Mouse (Mus musculus) hindbrain, postnatal 0 days (tissue): ENCODE measurements at regions not wholly inside any gene's neighbourhood (a gene's known extent, or its start where the extent isn't known, plus 50 kb on each side); places are given as distances from the start of the nearest gene placed in this dataset.

ENCODE experiments used
- ATAC-seq: fragments of 200-750 bp; cut with Nextera tagmentation; 2 replicates; pipeline ENCODE4 v1.8.0; 2017; ENCODE audit warnings: mild to moderate bottlenecking, moderate TSS enrichment, moderate library complexity
- DNase-seq: peaks from one replicate; pipeline ENCODE4 v3.0.0-alpha.2; 2015; ENCODE audit warnings: low spot score
- H3K27ac ChIP-seq: fragments of 300-500 bp; sonication (generic); 2 replicates; pipeline ENCODE4 v1.5.1; 2014; ENCODE audit warnings: mild to moderate bottlenecking
- H3K27me3 ChIP-seq: fragments of 300-500 bp; sonication (generic); 2 replicates; pipeline ENCODE4 v1.6.1; 2014; ENCODE audit warnings: low read length, mixed read lengths; ENCODE audit not compliant: insufficient read depth
- H3K36me3 ChIP-seq: fragments of 300-500 bp; sonication (generic); 2 replicates; pipeline ENCODE4 v1.6.1; 2014; ENCODE audit warnings: low read length, mixed read lengths; ENCODE audit not compliant: insufficient read depth
- H3K4me1 ChIP-seq: fragments of 300-500 bp; sonication (generic); 2 replicates; pipeline ENCODE4 v1.6.1; 2014; ENCODE audit warnings: antibody characterized with exemption, low read length, mixed read lengths; ENCODE audit not compliant: insufficient read depth
- H3K4me2 ChIP-seq: fragments of 300-500 bp; sonication (generic); 2 replicates; pipeline ENCODE4 v1.6.1; 2014; ENCODE audit warnings: low read depth, mild to moderate bottlenecking, low read length, moderate library complexity, mixed read lengths
- H3K4me3 ChIP-seq: fragments of 300-500 bp; sonication (generic); 2 replicates; pipeline ENCODE4 v1.5.1; 2014; ENCODE audit warnings: low read length
- H3K9ac ChIP-seq: fragments of 300-500 bp; sonication (generic); replicated peaks from 2 replicates; pipeline ENCODE4 v1.6.1; 2014; ENCODE audit warnings: mild to moderate bottlenecking, low read length, moderate library complexity, mixed read lengths
- H3K9me3 ChIP-seq: fragments of 300-500 bp; sonication (generic); 2 replicates; pipeline ENCODE4 v1.6.1; 2016; ENCODE audit warnings: low read length, mixed read lengths
- CTCF ChIP-seq: IDR thresholded peaks from 2 replicates; pipeline ENCODE4 v1.5.1; 2016; ENCODE audit warnings: antibody characterized with exemption, control low read depth, low read depth
- WGBS: fragments of 180-500 bp; shearing (Covaris S2); extraction: QIAGEN DNeasy Blood & Tissue Kit; methylation state at CpG from one replicate; pipeline ENCODE4 v1.1.7; 2014; 5-methylcytosine and 5-hydroxymethylcytosine counted together

DNA sequence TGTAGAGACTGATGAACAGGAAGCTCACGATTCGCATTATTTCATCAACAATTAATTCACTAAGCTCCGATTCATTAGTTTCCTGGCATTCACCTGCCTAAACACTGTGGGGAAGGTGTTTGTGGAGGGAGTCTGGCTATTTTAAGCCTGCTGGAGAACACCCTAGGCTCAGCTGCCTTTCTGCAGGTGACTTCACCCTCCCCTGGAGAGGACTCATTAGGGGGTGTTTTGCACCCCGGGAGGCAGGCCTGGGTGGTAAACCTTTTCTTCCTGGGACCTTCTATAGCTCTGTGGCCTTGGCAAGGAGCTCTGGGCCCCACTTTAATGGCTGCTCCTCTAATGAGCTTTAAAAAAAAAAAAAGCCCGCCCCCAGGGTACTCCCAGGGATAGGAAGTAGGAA is 55.4 kb upstream of the Bnc1 start:
- Histone ChIP-seq H3K27me3 (no peaks in the 10 kb centered on the region), H3K4me1 (no peaks in the 10 kb centered on the region), H3K4me2 (no peak overlapping the region), H3K9me3 (no peaks in the 10 kb centered on the region), H3K9ac (no peak overlapping the region), H3K36me3 (no peaks in the 10 kb centered on the region), H3K4me3 (no peak overlapping the region), H3K27ac (no peak overlapping the region)
- 68% methylated on average over 5 of the region's 5 CpGs for WGBS
- no peak for DNase-seq
- no peak for TF ChIP-seq CTCF
- ATAC-seq = no peak

DNA sequence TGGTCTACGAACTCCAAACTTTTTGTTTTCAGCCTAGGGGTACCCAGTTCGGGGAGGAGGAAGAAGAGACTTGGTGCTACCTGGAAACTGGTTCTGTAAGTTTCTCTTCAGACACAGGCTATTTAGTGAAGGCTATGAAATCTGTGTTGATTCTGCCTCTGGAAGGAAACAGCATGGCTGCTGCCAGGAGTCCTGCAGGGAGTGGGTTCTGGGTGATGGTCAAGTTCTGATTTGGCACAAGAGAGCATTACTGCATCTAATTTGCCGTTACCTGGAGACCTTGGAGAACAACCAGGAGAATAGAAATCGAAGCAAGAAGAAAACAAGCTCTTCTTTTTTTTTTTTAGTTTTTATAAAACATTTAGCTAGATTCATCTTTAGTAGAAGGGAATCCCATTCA is 61.3 kb upstream of the Bnc1 start:
- Histone ChIP-seq H3K27ac (no peak overlapping the region), H3K4me3 (no peak overlapping the region), H3K9ac (no peak overlapping the region), H3K4me1 (0 out of 2 replicates have a peak, but pooled peaks cover 6% of the 10 kb centered on the region), H3K27me3 (no peaks in the 10 kb centered on the region), H3K9me3 (no peaks in the 10 kb centered on the region), H3K4me2 (no peak overlapping the region), H3K36me3 (no peaks in the 10 kb centered on the region)
- DNase-seq (peak; percentile 28), ATAC-seq (no peak)
- 51% methylated on average over 4 of the region's 4 CpGs for WGBS
- TF ChIP-seq CTCF = no peak

DNA sequence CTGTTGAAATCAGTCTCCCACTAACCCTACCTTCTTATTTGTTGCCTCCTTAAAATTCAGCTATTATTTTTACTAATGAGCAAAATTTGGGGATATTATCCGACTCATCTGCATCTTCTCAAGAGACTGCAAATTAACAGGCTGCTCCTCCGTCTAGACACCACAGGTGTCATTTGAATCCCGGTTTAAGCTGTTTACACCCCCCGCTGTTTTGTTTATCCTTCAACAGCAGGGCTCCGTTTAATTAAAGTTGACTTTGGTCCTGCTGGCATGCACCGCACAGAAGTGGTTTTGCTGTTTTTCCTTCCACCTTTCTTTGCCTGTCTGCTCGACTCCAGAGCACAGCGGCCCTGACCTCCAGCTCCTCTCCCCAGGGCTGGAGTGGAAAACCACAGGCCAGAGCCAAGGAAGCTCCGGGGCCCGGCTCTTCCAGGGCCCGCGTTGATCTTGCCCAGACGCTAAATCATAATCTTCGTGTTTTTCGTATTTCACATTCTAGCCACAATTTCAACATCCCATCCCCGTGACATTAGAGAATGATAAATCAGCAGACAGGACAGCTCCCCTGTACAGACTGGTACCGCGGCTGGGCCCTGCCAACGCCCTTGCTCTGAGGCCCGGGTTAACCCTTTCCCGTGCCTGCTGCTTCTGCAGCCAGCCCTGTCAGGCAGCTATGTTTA is 64.6 kb upstream of the Bnc1 start:
- H3K9me3 ChIP-seq = no peaks in the 10 kb centered on the region
- 3% methylated on average over 21 of the region's 21 CpGs for WGBS
- H3K9ac ChIP-seq = no peak overlapping the region
- H3K36me3 ChIP-seq = no peaks in the 10 kb centered on the region
- DNase-seq (peak; percentile 40), ATAC-seq (peak; percentile 40; the same call in 1 of the 2 replicates)
- peak overlapping the region; percentile 9; the same call in 1 of the 2 replicates for H3K4me3 ChIP-seq
- H3K4me1 ChIP-seq = 0 out of 2 replicates have a peak, but pooled peaks cover 6% of the 10 kb centered on the region
- no peaks in the 10 kb centered on the region for H3K27me3 ChIP-seq
- peak overlapping the region; percentile 46 for H3K4me2 ChIP-seq
- no peak for TF ChIP-seq CTCF
- H3K27ac ChIP-seq = no peak overlapping the region

DNA sequence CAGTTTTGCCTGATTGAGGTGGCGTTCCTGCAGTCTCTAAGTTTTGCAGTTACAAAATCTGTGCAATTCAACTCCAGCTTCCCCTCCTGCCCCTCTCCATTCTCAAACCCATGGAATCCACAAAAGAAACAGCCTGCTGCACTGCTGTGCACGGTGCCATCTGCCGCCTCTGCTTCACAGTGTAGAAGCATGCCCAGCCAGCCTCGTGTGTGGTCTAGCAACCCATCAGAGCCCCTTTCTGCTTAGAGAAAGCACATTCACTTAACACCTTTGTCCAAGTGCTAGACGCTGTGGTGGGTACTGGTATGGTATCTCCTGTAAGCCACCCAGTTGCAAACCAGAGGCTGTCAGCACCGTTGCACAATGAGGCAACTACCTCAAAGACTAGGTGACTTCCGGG is 71.3 kb upstream of the Bnc1 start:
- WGBS = 54% methylated on average over 7 of the region's 7 CpGs

DNA sequence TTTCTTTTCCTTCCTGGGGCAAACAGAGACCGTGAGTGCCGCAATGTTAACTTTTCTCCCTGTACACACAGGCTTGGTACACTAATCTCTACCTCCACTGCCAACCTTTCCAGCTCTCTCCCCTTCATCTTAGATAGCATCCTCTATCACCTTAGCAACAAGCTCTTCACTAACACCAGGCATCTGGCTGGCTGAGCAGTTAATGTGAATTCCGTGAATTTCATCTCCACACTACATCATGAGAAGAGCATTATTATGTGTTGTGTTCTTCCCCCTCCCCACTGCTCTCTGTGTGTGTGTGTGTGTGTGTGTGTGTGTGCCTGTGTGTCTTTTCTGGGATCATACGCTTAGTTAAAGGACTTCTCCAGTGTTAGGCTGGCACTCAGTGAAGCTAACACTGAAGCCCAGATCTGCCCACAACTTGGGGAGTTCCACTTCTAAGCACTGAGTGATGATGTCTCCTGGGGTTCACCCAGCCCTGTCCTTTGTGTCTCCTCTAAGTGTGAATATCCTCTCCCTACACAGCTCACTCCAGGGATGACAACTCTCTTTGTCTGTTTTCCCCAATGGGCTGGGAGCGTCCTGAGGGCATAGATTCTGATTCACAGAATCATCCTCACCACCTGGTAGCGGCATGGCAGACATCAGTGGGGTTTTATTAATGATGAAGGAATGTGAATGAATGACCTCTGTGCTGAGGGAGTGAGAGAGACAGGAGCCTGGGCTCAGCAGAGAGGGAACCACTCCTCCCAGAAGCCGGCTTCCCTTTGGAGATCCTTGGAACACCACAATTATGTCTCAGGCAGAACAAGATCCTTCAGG is 77.7 kb upstream of the Bnc1 start:
- Histone ChIP-seq H3K27me3 (no peaks in the 10 kb centered on the region), H3K36me3 (no peaks in the 10 kb centered on the region), H3K27ac (no peak overlapping the region), H3K4me3 (no peak overlapping the region), H3K4me1 (no peaks in the 10 kb centered on the region), H3K4me2 (no peak overlapping the region), H3K9ac (no peak overlapping the region), H3K9me3 (no peaks in the 10 kb centered on the region)
- TF ChIP-seq CTCF = no peak
- DNase-seq (peak; percentile 36), ATAC-seq (peak; percentile 58; the same call in 1 of the 2 replicates)
- 43% methylated on average over 7 of the region's 7 CpGs for WGBS

More for the DNA sequence above, 71.3 kb upstream of the Bnc1 start:
- Histone ChIP-seq H3K4me3 (no peak overlapping the region), H3K27ac (no peak overlapping the region), H3K9me3 (no peaks in the 10 kb centered on the region), H3K27me3 (no peaks in the 10 kb centered on the region), H3K4me2 (no peak overlapping the region), H3K9ac (no peak overlapping the region), H3K36me3 (no peaks in the 10 kb centered on the region), H3K4me1 (no peaks in the 10 kb centered on the region)
- peak; percentile 66; the same call in 1 of the 2 replicates for ATAC-seq
- DNase-seq = peak; percentile 37
- TF ChIP-seq CTCF = no peak

DNA sequence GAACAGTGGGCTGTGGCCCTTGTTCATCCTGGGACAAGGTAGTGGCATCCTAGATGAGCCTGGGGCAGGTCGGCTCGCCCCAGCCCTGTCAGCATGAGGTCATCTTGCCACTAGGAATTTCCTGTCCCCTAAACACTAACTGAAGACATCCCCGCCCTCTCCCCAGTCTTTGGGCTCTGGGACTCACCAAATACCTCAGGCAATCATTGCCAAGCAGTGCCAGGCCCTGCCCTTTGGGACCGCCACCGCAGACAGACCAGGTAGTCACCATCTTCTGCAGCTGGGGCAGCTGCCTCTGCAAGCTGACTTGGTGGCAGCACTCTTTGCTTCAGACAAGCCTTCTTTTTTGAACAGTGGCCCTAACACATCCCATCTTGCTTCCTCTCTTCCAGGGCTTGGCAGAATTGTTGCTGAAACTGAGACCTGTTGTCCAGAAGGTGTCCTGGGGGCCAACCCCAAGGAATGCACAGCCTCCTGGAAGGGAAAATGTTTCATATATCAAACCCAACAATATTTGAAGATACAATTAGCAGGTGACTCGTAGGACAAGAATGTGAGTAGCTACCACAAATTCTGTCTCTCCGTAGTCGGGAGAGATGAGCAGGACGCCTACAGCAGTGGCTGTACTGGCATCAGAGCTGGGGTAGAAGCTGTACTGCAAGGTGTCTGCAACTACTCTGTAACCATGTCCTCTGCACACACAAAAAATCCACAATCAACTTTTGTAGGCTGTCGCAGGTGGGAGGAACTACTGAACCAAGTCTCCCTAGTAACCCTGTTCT is 79.0 kb upstream of the Bnc1 start:
- no peak overlapping the region for H3K4me3 ChIP-seq
- ATAC-seq (no peak), DNase-seq (no peak)
- no peaks in the 10 kb centered on the region for H3K27me3 ChIP-seq
- H3K27ac ChIP-seq = no peak overlapping the region
- no peaks in the 10 kb centered on the region for H3K4me1 ChIP-seq
- H3K9ac ChIP-seq = no peak overlapping the region
- no peak for TF ChIP-seq CTCF
- 89% methylated on average over 10 of the region's 10 CpGs for WGBS
- H3K4me2 ChIP-seq = no peak overlapping the region
- H3K36me3 ChIP-seq = no peaks in the 10 kb centered on the region
- H3K9me3 ChIP-seq = no peaks in the 10 kb centered on the region
